Mouse (Mus musculus) left cerebral cortex, adult 9 months (tissue): Measurements from ENCODE around the gene Dhx32.

Experiments
- DNase-seq, 2 experiments: peaks; one replicate each; pipeline ENCODE4 v3.0.0; 2022; ENCODE audit warnings: low spot score in 2 of 2

Dhx32 gene

DNA sequence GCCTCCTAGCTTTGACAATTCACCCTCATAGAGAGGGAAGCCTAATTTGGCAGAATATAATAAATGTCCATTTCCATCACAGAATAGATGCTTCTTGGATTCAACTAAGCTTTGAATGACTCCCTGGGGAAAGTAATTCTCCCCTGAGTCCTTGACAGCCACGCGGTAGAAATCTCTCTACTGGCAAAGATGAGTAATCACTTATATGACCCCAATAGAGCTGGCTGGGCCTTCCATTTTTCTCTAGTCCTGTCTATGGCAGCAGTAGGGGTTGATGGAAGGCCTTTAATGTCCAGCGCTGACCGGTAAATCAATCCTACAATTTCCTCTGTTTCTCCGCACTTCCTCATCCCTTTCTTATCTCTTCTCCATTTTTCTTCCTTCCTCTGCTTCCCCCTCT lies 7.3 kb downstream of the Dhx32 start:
- DNase-seq: no peak

GRCm38 (mm10) chr7:133768517-133768916 lies 14.0 kb downstream of the Dhx32 start:
- peak; percentile 46 to 48 for DNase-seq

- DNase-seq: no peak
These were observed 14.5 kb downstream of the Dhx32 start for GRCm38 (mm10) chr7:133768027-133768426.

GRCm38 (mm10) chr7:133765849-133766243 lies 16.7 kb downstream of the Dhx32 start:
- DNase-seq: peak in 1 of 2 experiments; percentile 68

- no peak for DNase-seq
These were observed 17.2 kb downstream of the Dhx32 start for GRCm38 (mm10) chr7:133765240-133765848.

GRCm38 (mm10) chr7:133764425-133764824 lies 18.1 kb downstream of the Dhx32 start:
- no peak for DNase-seq

DNA sequence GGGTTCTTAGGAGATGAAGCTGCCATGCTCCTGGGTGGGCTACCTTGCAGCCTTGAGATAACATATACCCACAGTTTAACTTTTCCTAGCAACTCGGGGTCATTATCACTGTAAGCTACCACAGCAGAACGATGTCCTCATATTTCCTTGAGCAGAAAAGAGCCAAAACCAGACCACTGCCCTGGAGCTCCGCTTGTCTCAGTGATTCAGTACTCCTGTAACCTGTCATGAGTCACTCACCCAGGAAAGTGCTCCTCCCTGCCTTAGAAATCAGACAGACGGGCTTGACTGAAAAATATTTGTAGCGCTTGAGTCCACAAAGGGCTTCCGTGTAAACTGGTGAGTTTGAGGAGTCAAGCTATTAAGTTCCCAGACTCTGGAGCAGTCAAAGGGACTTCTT lies 19.8 kb downstream of the Dhx32 start:
- no peak for DNase-seq

- no peak for DNase-seq
These were observed 22.7 kb downstream of the Dhx32 start for GRCm38 (mm10) chr7:133759611-133760353.

DNA sequence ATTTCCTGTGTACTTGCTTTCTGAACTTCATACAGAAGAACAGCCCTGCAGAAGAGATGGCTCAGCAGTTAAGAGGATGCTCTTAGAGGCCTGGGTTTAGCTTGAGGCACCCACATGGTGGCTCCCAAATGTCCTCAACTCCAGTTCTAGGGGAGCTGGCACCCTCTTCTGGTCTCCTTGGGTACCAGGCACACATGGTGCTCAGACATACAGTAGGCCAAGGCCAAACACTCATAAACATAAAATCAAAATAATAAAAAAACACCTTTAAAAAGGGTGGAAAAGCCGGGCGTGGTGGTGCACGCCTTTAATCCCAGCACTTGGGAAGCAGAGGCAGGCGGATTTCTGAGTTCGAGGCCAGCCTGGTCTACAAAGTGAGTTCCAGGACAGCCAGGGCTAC lies 23.8 kb downstream of the Dhx32 start:
- no peak for DNase-seq

DNA sequence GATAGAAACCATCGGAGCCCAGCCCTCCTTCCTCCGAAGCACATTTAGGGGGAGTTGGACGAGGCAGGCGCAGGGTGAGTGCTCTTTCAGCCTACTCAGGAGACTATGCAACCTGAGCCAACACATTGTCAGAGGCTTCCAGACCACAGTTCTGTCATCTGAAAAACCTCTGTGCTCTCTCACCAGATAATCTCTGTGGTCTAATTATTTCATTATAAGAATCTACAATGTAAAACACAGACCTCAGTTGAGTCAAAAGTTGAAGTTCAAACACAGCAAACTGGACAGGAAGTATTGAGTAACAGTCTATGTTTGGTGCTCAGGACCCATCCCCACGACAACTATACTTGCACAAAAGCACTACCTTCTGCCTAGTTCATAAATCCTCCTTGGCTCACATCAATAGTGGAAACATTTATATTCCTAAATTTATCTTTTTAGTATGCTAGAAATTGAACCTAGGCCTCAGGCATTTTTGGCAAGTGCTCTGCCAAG lies 24.5 kb downstream of the Dhx32 start:
- no peak for DNase-seq

DNA sequence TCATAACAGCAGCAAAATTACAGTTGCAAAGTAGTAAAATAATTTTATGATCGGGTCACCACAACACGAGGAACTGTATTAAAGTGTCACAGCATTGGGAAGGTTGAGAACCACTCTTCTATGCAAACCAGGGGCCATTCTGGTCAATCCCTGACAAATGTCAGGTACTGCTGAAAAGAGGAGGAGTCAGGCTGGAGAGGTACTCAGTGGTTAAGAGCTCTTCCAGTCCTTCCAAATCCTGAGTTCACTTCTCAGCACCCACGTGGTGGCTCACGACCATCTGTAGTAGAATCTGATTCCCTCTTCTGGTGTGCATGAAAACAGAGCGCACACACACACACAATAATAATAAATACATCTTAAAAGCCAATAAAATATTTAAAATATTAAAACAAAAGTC lies 31.4 kb downstream of the Dhx32 start:
- DNase-seq: no peak

DNA sequence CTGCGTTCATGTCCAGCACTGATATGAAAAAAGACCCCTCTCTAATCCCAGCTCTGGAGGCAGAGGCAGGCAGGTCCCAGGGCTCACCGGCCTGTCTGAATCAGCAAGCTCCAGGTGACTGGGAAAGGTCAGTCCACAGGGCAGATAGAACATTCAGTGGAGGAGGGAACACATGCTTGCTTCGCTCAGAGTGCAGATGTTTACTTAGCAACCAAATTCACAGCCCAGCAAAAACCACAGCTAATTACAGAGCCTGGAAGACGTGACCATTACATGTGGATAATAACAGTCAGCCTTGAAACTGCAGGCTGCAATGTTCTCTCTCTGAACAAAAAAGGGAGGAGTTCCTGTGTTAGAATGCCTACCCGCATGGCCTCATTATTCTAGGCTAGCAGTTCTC lies 31.9 kb downstream of the Dhx32 start:
- DNase-seq: no peak

GRCm38 (mm10) chr7:133748753-133749152 lies 33.8 kb downstream of the Dhx32 start:
- no peak for DNase-seq

DNA sequence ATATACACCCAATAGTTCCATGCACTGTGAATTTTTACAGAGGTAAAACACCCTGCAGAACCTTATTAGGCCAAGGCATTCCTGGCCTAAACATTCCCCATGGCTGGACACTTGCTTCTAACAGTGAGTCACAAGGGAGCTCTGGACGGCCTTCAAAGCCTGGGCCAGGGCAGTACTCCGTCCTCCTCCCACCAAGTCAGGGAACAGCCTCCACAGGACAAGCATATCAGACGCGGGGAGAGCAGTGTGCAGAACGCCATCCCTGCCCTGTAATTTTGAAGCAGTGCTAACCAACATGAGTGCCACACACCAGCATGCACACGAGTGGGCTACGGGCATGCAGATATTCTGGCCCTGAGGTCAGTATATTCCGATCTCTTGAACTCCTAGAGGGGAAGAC lies 35.2 kb downstream of the Dhx32 start:
- DNase-seq: no peak

DNA sequence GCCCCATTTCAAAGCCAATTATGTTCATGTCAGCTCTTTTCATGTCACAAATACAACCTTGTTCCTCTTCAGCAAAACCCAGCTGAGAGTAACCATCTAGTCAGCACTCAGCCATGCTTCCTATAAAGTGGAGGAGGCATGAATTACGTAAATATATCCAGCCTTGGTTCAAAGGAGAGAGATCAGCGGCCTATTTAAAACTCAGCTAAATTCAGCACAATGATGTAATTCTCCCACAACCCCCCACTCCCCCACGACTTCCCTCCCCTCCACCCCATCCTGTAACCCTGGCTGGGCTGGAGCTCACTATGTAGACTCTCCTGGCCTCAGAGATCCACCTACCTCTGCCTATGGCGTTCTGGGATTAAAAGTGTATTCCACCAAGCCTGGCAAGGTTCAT lies 37.8 kb downstream of the Dhx32 start:
- no peak for DNase-seq

DNA sequence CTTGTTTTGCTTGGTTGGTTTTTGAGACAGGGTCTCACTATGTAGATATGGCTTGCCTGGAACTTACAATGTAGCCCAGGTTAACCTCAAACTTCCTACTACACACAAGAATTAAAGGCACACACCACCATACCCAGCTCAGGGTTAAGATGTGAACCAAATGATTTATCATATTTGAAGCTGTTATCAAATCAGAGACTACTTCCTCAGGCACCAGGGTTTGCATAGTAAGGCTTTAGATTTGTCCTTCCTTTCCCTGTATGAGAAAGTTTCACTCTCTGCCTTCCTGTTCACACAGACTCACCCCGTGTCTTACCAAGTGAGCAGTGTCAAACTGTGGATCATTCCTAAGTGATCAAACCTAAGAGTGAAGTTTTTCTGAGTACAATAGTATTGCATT lies 38.3 kb downstream of the Dhx32 start:
- DNase-seq: no peak

- DNase-seq: no peak
These were observed 38.9 kb downstream of the Dhx32 start for GRCm38 (mm10) chr7:133743611-133744010.

DNA sequence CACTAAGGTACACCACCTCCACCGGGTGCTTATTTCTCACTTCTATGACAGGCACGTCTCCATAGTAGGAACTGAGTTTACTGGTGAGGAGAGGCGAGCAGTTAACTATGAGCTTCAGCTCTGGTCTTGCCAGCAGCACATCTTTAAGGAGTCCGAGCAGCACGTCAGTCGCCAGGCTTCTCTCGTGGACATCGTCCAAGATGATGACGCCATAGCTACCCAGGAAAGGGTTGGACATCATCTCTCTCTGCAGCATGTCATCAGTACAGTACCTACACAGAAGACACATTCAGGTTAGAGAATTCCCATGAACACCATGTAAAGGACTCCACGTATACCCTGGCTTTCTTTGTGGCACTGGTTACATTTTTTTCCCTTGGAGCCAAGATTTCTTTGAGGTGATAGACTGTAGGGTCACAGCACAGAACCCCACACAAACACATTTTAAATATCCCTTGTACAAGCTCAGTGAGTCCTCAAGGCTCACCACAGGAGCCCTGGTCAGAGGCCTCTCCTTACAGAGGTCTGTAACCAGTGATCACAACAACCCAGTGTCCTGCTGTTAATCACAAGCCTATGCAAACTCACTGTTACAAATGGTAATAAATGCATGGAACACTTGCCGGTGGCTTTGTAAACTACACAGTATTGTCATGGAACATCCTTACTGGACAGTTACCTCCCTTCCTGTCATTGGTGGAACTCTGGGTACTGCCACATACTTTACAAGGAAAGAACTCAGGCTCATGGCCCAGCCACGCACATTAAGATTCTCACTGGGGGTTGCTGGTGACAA lies 39.8 kb downstream of the Dhx32 start:
- no peak for DNase-seq

DNA sequence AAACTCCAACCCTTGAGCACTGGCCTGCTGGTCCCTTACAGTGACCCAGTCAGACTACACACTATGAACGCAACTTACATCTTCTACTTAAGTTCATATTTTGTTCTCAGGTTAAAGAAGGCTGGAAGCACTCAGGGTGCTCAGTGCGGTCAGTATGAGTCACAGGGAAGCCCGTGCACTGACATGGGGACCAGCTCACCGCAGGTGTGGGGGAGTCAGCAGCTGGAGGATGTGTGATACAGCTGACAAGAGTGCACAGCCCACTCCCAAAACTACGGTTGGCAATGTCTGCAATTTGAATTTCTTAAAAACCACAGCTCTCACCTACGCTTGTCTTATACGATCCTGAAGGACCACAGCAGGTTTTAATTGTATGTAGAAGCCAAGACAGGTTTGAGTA lies 42.0 kb downstream of the Dhx32 start:
- no peak for DNase-seq

DNA sequence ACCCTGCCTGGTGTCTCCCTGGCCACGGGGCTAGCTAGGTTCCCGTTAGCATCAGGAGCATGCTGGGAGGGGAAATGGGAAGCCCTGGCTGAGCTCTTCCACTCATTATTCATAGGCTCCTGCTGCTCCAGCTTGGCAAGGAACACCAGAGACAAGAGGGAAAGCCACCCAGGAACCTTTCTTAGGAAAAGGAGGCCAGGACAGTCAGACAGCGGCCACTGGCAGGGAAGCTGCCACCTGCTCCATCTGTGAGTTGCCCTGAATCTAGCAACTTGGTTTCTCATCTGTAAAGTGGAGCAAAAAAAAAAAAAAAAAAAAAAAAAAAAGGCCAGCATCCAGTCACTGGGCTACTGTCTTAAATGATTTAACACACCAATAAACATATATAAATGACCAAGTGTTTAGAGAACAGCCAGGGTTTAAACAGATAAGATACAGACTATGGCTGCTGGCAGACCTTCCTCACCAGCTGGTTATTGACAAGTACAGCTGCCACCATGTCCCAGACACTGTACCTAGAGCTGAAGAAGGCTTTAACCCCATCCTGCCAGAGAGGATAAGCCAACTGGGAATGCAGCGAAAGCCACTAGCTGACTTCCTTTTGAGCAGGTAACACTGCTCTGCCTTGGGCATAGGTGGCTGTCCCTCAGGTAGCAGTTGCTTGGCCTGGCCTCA lies 50.4 kb downstream of the Dhx32 start:
- no peak for DNase-seq

- DNase-seq: no peak
These were observed 52.0 kb downstream of the Dhx32 start for GRCm38 (mm10) chr7:133730324-133731191.
